Mouse (Mus musculus): ENCODE data around the gene Adamts6. TPM values are rescaled to one million over a fixed set of nuclear protein-coding genes. Genes with fewer than 3 reads are reported as not detected.
A peak's percentile ranks its signal among the peaks of the same experiment; 100 is the strongest.

The Adamts6 gene
- polyA plus RNA-seq, 1 experiment from 2014 or later = 3.3 TPM

DNA sequence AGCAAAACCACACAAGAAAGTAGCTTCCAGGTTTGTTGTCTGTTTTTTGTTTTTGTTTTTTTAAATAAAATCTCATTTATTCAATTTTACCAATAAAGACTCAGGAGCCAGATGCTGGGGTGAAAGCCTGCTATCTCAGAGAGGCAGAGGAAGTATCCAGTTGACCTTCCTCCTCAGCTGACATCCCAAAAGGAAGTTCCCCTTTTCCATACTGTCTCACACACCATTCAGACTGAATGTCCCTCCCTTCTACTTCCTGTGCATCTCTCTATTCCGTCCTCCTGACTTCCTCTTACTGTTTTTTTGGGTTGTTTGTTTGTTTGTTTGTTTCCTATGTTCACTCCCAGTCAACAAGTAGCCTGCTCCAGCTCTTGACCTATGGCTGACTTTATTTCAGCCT, 216.4 kb downstream of the Adamts6 start:
- H3K4me2 ChIP-seq = no peak overlapping the region
- H3K9me3 ChIP-seq (ENCODE audit: control insufficient read depth, low read length) = no peaks in the 10 kb centered on the region
- 65% methylated on average over 1 of the region's 1 CpGs for WGBS
- H3K4me1 ChIP-seq (ENCODE audit: control insufficient read depth, insufficient read depth, low read length) = no peaks in the 10 kb centered on the region
- no peaks in the 10 kb centered on the region for H3K36me3 ChIP-seq (ENCODE audit: control insufficient read depth, insufficient read depth, low read length)
- ATAC-seq (ENCODE audit: low FRiP score) (no peak), DNase-seq (ENCODE audit: low spot score, missing footprints) (no peak)
- no peaks in the 10 kb centered on the region for H3K27me3 ChIP-seq (ENCODE audit: control insufficient read depth, insufficient read depth, low read length)
- H3K27ac ChIP-seq (ENCODE audit: low read depth, low read length) = no peak overlapping the region
- no peak overlapping the region for H3K4me3 ChIP-seq (ENCODE audit: low read depth, low read length)
- no peak overlapping the region for H3K9ac ChIP-seq (ENCODE audit: low read length)

DNA sequence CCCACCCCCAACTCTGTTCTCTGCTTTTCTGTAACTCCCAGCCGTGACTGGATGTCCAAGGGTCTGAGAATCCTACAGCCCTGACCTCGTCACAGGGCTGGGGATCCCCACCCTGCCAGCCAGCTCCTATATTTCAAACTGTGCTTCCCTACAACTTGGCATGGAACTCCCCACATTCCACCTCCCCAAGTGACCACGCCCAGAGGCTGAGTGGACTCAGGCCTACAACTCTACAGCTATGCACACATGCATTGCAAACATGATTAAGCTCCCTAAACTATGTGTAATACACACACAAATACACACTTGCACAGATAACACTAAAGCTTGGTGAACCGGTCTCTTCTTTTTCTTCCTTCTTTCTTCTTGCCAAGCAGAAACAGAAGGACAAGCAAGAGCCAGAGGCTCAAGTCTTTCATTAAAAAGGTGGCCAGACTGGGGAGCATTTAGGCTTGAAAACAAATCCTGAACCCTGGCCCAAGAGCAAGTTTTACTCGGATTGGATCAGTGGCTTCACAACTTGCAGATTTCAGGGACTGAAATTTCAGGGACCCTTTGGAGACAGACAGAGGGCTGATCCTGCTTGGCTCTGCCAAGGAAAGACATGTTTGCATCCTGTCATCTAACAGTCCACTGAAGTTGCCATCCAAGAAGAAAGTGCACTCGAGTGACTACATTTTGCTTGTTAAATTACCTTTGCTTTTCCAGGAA, 218.7 kb downstream of the Adamts6 start:
- H3K4me1 ChIP-seq (ENCODE audit: control insufficient read depth, insufficient read depth, low read length) = no peaks in the 10 kb centered on the region
- DNase-seq (ENCODE audit: low spot score, missing footprints) (peak; percentile 78), ATAC-seq (ENCODE audit: low FRiP score) (no peak)
- no peak overlapping the region for H3K9ac ChIP-seq (ENCODE audit: low read length)
- 90% methylated on average over 6 of the region's 6 CpGs for WGBS
- H3K4me3 ChIP-seq (ENCODE audit: low read depth, low read length) = no peak overlapping the region
- no peak overlapping the region for H3K4me2 ChIP-seq
- no peaks in the 10 kb centered on the region for H3K36me3 ChIP-seq (ENCODE audit: control insufficient read depth, insufficient read depth, low read length)
- H3K9me3 ChIP-seq (ENCODE audit: control insufficient read depth, low read length) = no peaks in the 10 kb centered on the region
- no peaks in the 10 kb centered on the region for H3K27me3 ChIP-seq (ENCODE audit: control insufficient read depth, insufficient read depth, low read length)
- no peak overlapping the region for H3K27ac ChIP-seq (ENCODE audit: low read depth, low read length)

DNA sequence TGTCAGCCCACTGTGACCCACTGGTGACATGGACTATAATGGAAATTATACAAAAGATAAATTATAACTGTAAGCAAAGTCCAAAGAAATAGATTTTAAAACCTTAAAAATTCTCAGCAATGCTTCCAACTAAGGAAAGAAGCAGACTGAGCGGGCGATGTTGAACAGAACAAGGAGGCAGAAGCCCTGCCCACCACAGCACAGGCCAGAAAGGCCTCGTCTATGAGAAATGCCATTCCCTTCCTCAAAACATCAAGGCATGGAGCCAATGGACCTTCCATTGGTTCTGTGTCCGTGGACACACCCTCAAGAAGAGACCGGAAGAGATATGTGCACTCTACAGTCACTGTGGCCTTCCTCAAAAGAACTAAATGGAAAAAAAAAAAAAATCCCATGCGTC, 220.0 kb downstream of the Adamts6 start:
- WGBS = 96% methylated on average over 6 of the region's 6 CpGs
- Histone ChIP-seq H3K27me3 (ENCODE audit: control insufficient read depth, insufficient read depth, low read length) (no peaks in the 10 kb centered on the region), H3K36me3 (ENCODE audit: control insufficient read depth, insufficient read depth, low read length) (no peaks in the 10 kb centered on the region), H3K4me1 (ENCODE audit: control insufficient read depth, insufficient read depth, low read length) (no peaks in the 10 kb centered on the region), H3K27ac (ENCODE audit: low read depth, low read length) (no peak overlapping the region), H3K9me3 (ENCODE audit: control insufficient read depth, low read length) (no peaks in the 10 kb centered on the region), H3K4me3 (ENCODE audit: low read depth, low read length) (no peak overlapping the region), H3K9ac (ENCODE audit: low read length) (no peak overlapping the region), H3K4me2 (no peak overlapping the region)
- DNase-seq (ENCODE audit: low spot score, missing footprints) (peak; percentile 33), ATAC-seq (ENCODE audit: low FRiP score) (no peak)

DNA sequence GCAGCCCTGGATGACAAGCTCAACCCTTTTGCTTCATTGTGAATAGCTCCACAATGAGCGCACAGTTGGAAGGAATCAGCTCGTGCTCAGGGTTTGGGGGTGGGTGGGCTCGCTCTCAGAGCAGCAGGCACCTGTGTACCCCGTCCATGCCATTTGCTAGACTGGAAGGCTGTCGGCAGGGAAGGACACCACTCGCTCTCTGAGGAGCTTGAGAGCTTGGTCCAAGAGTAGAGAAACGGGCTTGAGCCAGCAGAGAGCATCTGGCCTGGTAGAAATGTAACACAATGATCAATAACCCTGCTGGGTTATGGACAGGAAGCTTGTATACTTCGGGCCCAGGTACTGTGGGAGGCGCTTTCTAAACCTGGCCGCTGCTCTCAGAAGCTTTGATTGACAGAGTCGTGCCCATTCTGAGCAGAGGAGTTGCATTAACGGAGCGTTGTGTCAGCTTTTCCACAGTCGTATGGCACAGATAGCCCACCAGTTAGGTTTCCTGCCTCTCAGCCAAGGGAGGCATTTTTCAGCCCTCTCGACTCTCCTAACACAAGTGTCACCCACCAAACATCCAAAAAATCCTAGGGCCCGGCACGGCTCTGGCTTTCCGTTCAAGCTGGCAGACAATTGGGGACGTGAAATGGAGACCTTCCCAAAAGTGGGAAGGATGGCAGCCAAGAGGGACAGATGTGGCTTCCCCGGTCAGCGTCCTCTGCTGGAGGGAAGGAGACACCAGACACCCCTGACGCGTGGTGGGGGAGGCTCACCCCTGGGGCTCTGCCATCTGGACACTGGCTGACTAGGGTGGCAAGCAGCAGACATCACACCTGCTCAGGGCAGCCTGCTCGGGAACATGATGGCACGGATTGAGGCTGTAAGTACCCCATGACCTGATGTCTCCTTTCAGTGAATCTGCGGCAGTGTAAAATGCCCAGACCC, 222.2 kb downstream of the Adamts6 start:
- no peak overlapping the region for H3K27ac ChIP-seq (ENCODE audit: low read depth, low read length)
- DNase-seq (ENCODE audit: low spot score, missing footprints) (peak; percentile 54), ATAC-seq (ENCODE audit: low FRiP score) (no peak)
- WGBS = 81% methylated on average over 26 of the region's 26 CpGs
- H3K4me1 ChIP-seq (ENCODE audit: control insufficient read depth, insufficient read depth, low read length) = no peaks in the 10 kb centered on the region
- no peak overlapping the region for H3K4me3 ChIP-seq (ENCODE audit: low read depth, low read length)
- no peak overlapping the region for H3K9ac ChIP-seq (ENCODE audit: low read length)
- no peaks in the 10 kb centered on the region for H3K27me3 ChIP-seq (ENCODE audit: control insufficient read depth, insufficient read depth, low read length)
- no peaks in the 10 kb centered on the region for H3K36me3 ChIP-seq (ENCODE audit: control insufficient read depth, insufficient read depth, low read length)
- no peaks in the 10 kb centered on the region for H3K9me3 ChIP-seq (ENCODE audit: control insufficient read depth, low read length)
- no peak overlapping the region for H3K4me2 ChIP-seq

DNA sequence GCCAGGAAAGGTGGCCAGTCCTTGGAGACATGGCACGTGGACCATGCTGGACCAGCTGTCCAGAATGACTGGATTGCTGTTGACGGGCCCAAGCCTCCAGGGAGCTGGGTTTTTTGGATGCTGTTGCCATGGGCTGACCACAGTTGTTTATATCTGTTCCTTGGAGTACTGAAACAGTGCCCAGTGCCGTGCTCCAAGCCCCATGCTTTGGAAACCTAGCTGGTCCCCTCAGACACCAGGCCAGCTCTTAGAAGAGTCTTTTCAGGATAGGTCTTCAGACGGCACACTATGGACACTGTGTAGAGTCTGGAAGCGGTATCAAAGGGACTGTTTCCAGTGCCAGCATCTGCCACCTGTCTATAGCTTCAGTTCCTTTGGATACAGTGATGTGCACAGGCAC, 223.1 kb downstream of the Adamts6 start:
- Histone ChIP-seq H3K27ac (ENCODE audit: low read depth, low read length) (no peak overlapping the region), H3K9me3 (ENCODE audit: control insufficient read depth, low read length) (no peaks in the 10 kb centered on the region), H3K4me1 (ENCODE audit: control insufficient read depth, insufficient read depth, low read length) (no peaks in the 10 kb centered on the region), H3K4me2 (no peak overlapping the region), H3K4me3 (ENCODE audit: low read depth, low read length) (no peak overlapping the region), H3K27me3 (ENCODE audit: control insufficient read depth, insufficient read depth, low read length) (no peaks in the 10 kb centered on the region), H3K9ac (ENCODE audit: low read length) (no peak overlapping the region), H3K36me3 (ENCODE audit: control insufficient read depth, insufficient read depth, low read length) (no peaks in the 10 kb centered on the region)
- 92% methylated on average over 5 of the region's 5 CpGs for WGBS
- ATAC-seq (ENCODE audit: low FRiP score) (no peak), DNase-seq (ENCODE audit: low spot score, missing footprints) (peak; percentile 53)

DNA sequence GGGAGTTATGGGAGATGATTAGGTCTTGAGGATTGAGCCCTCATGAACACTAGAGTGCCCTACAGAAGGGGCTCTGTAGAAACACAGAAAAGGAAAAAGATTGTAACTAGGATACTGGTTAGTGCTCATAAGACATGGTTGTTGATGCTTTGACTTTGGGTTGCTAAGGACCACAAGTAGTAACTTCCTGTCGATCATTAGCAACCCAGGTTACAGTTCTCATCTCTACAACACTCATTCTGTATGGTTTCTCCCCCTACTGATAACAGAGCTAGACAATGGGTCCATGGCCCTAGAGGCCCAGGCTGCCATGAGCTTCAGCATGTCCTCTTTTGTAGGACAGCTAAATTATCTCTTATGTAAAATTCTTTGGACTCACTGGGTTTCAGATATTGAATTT, 227.4 kb downstream of the Adamts6 start:
- H3K4me2 ChIP-seq = no peak overlapping the region
- H3K9ac ChIP-seq (ENCODE audit: low read length) = no peak overlapping the region
- no peaks in the 10 kb centered on the region for H3K36me3 ChIP-seq (ENCODE audit: control insufficient read depth, insufficient read depth, low read length)
- H3K27me3 ChIP-seq (ENCODE audit: control insufficient read depth, insufficient read depth, low read length) = no peaks in the 10 kb centered on the region
- H3K4me1 ChIP-seq (ENCODE audit: control insufficient read depth, insufficient read depth, low read length) = peaks cover 8% of the 10 kb centered on the region; the same call in 1 of the 2 replicates
- no peak overlapping the region for H3K4me3 ChIP-seq (ENCODE audit: low read depth, low read length)
- DNase-seq (ENCODE audit: low spot score, missing footprints) = peak; percentile 28
- ATAC-seq (ENCODE audit: low FRiP score) = no peak
- 96% methylated on average over 1 of the region's 1 CpGs for WGBS
- H3K27ac ChIP-seq (ENCODE audit: low read depth, low read length) = no peak overlapping the region
- H3K9me3 ChIP-seq (ENCODE audit: control insufficient read depth, low read length) = no peaks in the 10 kb centered on the region

DNA sequence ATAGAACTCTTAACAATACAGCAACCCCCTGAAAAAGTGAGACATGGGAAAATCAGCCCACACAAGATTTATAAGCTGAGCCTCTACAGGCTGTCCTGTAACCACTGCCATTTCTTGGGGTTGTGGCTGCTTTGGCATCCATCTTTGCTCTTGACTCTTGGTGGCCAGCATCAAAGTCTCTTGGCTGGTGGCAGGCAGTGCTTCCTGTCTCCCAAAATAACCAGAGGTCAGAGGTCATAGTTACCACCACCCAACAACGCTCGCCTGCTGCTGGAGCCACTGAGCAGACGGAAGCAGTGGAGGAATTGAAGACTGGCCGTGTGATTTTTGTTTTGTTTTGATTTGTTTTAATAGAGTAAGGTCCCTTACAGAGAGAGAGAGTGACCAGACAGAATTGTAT, 228.5 kb downstream of the Adamts6 start:
- whole genome bisulfite sequencing = 82% methylated on average over 4 of the region's 4 CpGs
- no peak overlapping the region for H3K27ac ChIP-seq (ENCODE audit: low read depth, low read length)

DNA sequence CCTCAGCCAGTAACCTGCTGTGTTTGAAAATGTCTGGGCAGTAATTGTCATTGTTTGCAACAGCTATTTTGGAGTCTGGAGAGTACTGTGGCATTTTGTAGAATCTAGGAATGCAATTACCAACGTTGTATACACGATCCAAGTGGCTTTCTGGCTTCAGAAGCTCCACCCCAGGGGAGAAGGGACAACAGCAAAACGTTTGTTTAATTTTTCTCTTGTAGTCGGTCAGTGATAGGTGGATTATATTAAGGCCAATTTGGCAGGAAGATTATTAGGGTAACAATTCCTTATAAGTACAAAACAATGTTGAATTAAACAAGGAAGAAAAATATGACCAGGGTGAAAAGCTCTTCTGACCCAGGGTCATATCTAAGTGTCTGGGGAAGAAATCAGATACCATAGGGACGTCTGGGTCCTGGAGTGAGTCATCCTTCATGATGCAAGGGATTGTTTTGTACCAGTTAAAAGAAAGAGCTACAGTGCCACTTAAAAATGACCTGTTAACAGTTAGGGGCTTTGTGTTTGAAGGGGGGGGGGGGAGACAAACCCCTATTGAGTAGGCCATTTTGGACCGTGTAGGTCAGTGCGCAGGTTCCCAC, 229.2 kb downstream of the Adamts6 start:
- 70% methylated on average over 7 of the region's 7 CpGs for WGBS
- no peak for ATAC-seq (ENCODE audit: low FRiP score)
- Histone ChIP-seq H3K27ac (ENCODE audit: low read depth, low read length) (no peak overlapping the region), H3K4me1 (ENCODE audit: control insufficient read depth, insufficient read depth, low read length) (peaks cover 8% of the 10 kb centered on the region; the same call in 1 of the 2 replicates), H3K9ac (ENCODE audit: low read length) (no peak overlapping the region), H3K27me3 (ENCODE audit: control insufficient read depth, insufficient read depth, low read length) (no peaks in the 10 kb centered on the region), H3K4me2 (no peak overlapping the region), H3K9me3 (ENCODE audit: control insufficient read depth, low read length) (no peaks in the 10 kb centered on the region), H3K36me3 (ENCODE audit: control insufficient read depth, insufficient read depth, low read length) (no peaks in the 10 kb centered on the region), H3K4me3 (ENCODE audit: low read depth, low read length) (no peak overlapping the region)
- DNase-seq (ENCODE audit: low spot score, missing footprints) = peak; percentile 72

More for the DNA sequence above, 228.5 kb downstream of the Adamts6 start:
- Histone ChIP-seq H3K4me1 (ENCODE audit: control insufficient read depth, insufficient read depth, low read length) (peaks cover 8% of the 10 kb centered on the region; the same call in 1 of the 2 replicates), H3K4me2 (no peak overlapping the region), H3K9ac (ENCODE audit: low read length) (no peak overlapping the region), H3K27me3 (ENCODE audit: control insufficient read depth, insufficient read depth, low read length) (no peaks in the 10 kb centered on the region), H3K4me3 (ENCODE audit: low read depth, low read length) (no peak overlapping the region), H3K9me3 (ENCODE audit: control insufficient read depth, low read length) (no peaks in the 10 kb centered on the region), H3K36me3 (ENCODE audit: control insufficient read depth, insufficient read depth, low read length) (no peaks in the 10 kb centered on the region)
- ATAC-seq (ENCODE audit: low FRiP score) (no peak), DNase-seq (ENCODE audit: low spot score, missing footprints) (peak; percentile 19)

All from midbrain, embryonic 11.5 days (tissue).